Mouse (Mus musculus) limb, embryonic 14.5 days (tissue): ENCODE data around the gene Snap91. TPM values are rescaled to one million over a fixed set of nuclear protein-coding genes. Genes with fewer than 3 reads are reported as not detected.
A peak's percentile ranks its signal among the peaks of the same experiment; 100 is the strongest.

Experiments used
- ATAC-seq: fragments of 200-750 bp; cut with Nextera tagmentation; 2 replicates; pipeline ENCODE4 v1.8.0; 2017; ENCODE audit warnings: low read depth, moderate number of reproducible peaks, moderate TSS enrichment; ENCODE audit not compliant: low FRiP score
- DNase-seq: peaks from one replicate; pipeline ENCODE4 v3.0.0-alpha.2; 2015; ENCODE audit warnings: low spot score
- H3K27ac ChIP-seq: fragments of 300-500 bp; sonication (generic); replicated peaks from 2 replicates; pipeline ENCODE4 v1.5.1; 2014; ENCODE audit warnings: low read depth, mild to moderate bottlenecking, low read length, moderate library complexity, mixed read lengths
- H3K27me3 ChIP-seq: fragments of 300-500 bp; sonication (generic); 2 replicates; pipeline ENCODE4 v1.6.1; 2014; ENCODE audit warnings: low read length, mixed read lengths; ENCODE audit not compliant: control insufficient read depth, insufficient read depth
- H3K36me3 ChIP-seq: fragments of 300-500 bp; sonication (generic); 2 replicates; pipeline ENCODE4 v1.6.1; 2014; ENCODE audit warnings: mild to moderate bottlenecking, low read length, moderate library complexity, mixed read lengths; ENCODE audit not compliant: control insufficient read depth, insufficient read depth
- H3K4me1 ChIP-seq: fragments of 300-500 bp; sonication (generic); 2 replicates; pipeline ENCODE4 v1.6.1; 2014; ENCODE audit warnings: antibody characterized with exemption, low read length, mixed read lengths; ENCODE audit not compliant: control insufficient read depth, insufficient read depth
- H3K4me2 ChIP-seq: fragments of 300-500 bp; sonication (generic); replicated peaks from 2 replicates; pipeline ENCODE4 v1.6.1; 2014; ENCODE audit warnings: low read depth, mild to moderate bottlenecking, low read length, moderate library complexity; ENCODE audit not compliant: severe bottlenecking
- H3K4me3 ChIP-seq: fragments of 300-500 bp; sonication (generic); replicated peaks from 2 replicates; pipeline ENCODE4 v1.5.1; 2014; ENCODE audit warnings: low read length
- H3K9ac ChIP-seq: fragments of 300-500 bp; sonication (generic); 2 replicates; pipeline ENCODE4 v1.6.1; 2014; ENCODE audit warnings: mild to moderate bottlenecking, low read depth, low read length, moderate library complexity; ENCODE audit not compliant: severe bottlenecking
- H3K9me3 ChIP-seq: fragments of 300-500 bp; sonication (generic); 2 replicates; pipeline ENCODE4 v1.6.1; 2016; ENCODE audit warnings: low read length; ENCODE audit not compliant: control insufficient read depth
- POLR2A ChIP-seq: fragments of 200-500 bp; IDR thresholded peaks from 2 replicates; pipeline ENCODE4 v1.8.0; 2012; ENCODE audit warnings: inconsistent platforms, mild to moderate bottlenecking, moderate library complexity, borderline replicate concordance; ENCODE audit not compliant: insufficient read depth, insufficient read length; ENCODE audit errors: extremely low read depth
- WGBS: fragments of 180-500 bp; shearing (Covaris S2); extraction: QIAGEN DNeasy Blood & Tissue Kit; methylation state at CpG from one replicate; pipeline ENCODE4 v1.1.7; 2014; 5-methylcytosine and 5-hydroxymethylcytosine counted together
- polyA plus RNA-seq, 2 experiments: library from polyadenylated mRNA; depleted of rRNA in 1 of 2; stranded (reverse) in 1 of 2; unstranded in 1 of 2; fragments of >200 nt; fragmentation: Nextera tagmentation in 1 of 2; extraction: Ambion mirVana in 1 of 2; gene quantifications; 2 replicates each; pipeline versions ENCODE4 v1.2.1 to v1.2.3; 2012 to 2014

Gene Snap91
- polyA plus RNA-seq, 2 experiments = 5.5 to 9.3 TPM

DNA sequence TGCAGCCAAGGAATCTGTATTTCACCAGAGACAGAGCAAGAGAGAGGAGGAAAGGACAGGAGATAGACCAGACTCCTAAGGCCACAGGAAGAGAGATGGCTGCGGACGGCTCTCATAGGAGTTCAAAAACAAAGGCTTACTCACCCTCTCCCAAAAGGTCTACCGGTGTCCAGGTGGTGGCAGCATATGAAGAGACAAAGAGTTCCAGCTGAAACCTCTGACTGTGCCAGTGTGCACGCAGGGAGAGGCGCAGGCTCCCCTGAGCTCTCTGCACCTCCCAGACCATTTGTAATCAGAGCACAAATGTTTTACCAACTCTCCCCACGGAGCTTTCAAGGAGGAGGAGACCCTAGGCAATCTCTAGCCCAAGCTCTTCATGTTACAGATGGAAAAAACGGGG is 81.8 kb downstream of the Snap91 start:
- 27% methylated on average over 7 of the region's 7 CpGs for WGBS
- Histone ChIP-seq H3K9ac (peak overlapping the region; percentile 7; the same call in 1 of the 2 replicates), H3K27me3 (no peaks in the 10 kb centered on the region), H3K4me2 (no peak overlapping the region), H3K9me3 (no peaks in the 10 kb centered on the region), H3K36me3 (no peaks in the 10 kb centered on the region), H3K27ac (no peak overlapping the region), H3K4me1 (peaks cover 6% of the 10 kb centered on the region; the same call in 1 of the 2 replicates), H3K4me3 (no peak overlapping the region)
- TF ChIP-seq POLR2A = no peak
- DNase-seq (no peak), ATAC-seq (no peak)

DNA sequence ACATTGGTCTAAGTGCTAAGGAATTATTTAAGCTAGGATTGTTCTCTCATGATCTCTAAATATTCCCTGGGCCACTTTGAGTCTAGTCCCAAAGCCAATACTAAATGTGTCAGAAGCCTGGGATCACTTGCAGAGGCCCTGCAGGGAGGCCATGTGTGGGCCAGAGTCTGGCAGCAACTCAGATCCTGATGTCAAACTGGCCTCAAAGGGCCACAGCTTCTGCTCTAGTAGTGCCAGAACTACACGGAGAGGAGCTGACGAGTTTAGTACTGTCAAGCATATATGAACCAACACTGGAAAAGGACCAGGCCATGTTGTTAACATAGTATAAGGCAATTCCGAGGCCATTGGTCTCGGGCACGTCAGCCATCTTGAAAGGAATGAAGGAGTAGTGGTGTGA is 82.3 kb downstream of the Snap91 start:
- ATAC-seq = no peak
- TF ChIP-seq POLR2A = no peak
- H3K27ac ChIP-seq = no peak overlapping the region

DNA sequence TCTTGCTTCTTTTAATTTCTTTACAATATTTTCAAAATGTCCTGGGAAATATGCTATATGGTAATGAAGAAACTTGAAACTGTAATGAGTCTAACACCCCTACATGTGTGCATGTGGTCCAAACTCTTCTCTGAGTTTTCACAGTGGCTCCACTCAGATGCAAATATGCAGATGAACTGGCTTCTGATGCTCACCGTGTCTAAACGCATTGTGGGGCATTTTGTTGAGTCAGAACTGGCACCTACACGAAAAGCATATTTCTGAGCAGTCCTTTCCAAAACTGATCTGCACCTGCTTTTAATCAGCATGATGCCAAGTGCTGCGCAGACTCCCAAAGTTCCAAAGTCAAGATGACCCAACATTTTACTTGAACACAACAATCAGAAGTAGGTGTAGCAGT is 82.9 kb downstream of the Snap91 start:
- ATAC-seq = no peak
- Histone ChIP-seq H3K27ac (no peak overlapping the region), H3K9me3 (no peaks in the 10 kb centered on the region), H3K4me2 (no peak overlapping the region), H3K36me3 (no peaks in the 10 kb centered on the region), H3K27me3 (no peaks in the 10 kb centered on the region), H3K9ac (no peak overlapping the region), H3K4me3 (no peak overlapping the region), H3K4me1 (peaks cover 6% of the 10 kb centered on the region; the same call in 1 of the 2 replicates)
- no peak for DNase-seq
- no peak for TF ChIP-seq POLR2A
- WGBS = 79% methylated on average over 4 of the region's 4 CpGs

More for the DNA sequence above, 82.3 kb downstream of the Snap91 start:
- H3K9me3 ChIP-seq = no peaks in the 10 kb centered on the region
- H3K4me1 ChIP-seq = peaks cover 6% of the 10 kb centered on the region; the same call in 1 of the 2 replicates
- H3K4me2 ChIP-seq = no peak overlapping the region
- H3K4me3 ChIP-seq = no peak overlapping the region
- no peak for DNase-seq
- no peaks in the 10 kb centered on the region for H3K27me3 ChIP-seq
- WGBS = 78% methylated on average over 5 of the region's 5 CpGs
- H3K36me3 ChIP-seq = no peaks in the 10 kb centered on the region
- no peak overlapping the region for H3K9ac ChIP-seq

DNA sequence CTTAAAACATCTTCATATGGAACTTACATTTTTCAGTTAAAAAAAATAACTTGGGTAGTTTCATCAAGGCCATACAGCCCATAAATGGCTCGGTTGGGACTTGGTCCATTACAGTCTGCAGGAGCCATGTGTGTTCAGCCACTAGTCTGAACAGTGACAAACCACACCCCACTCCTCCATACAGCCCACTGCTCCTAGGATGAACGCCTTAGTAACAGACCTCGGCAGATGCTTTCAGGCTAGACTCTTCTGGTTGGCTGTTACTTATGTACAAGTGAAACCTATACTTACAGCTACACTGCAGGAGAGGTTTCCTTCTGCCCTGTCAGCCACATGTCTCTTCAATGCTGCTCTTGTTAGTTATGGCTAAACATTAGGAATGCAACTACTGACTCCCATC is 85.2 kb downstream of the Snap91 start:
- Histone ChIP-seq H3K9me3 (no peaks in the 10 kb centered on the region), H3K4me2 (no peak overlapping the region), H3K27ac (no peak overlapping the region), H3K4me1 (peaks cover 6% of the 10 kb centered on the region; the same call in 1 of the 2 replicates), H3K27me3 (no peaks in the 10 kb centered on the region), H3K36me3 (no peaks in the 10 kb centered on the region), H3K9ac (no peak overlapping the region), H3K4me3 (no peak overlapping the region)
- no peak for ATAC-seq
- DNase-seq = no peak
- no peak for TF ChIP-seq POLR2A
- WGBS = 37% methylated on average over 3 of the region's 3 CpGs

DNA sequence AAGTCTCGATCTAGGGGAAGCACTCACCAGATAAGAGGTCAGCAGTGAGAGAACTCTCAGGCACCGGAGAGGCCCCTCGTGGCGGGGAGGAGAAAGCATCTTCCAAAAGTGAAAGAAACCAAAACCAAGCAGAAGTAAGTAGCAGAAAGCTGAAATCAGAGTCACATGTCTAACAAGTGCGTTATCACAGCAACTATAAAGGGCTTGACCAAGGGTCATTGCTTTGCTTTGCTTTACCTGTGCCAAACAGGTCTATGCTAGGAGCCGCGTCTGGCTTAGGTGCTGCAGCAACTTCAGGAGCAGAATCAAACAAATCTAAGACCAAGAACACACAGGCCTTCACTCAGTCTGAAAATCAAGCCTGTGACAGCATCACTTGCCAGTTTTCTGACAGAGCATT is 88.5 kb downstream of the Snap91 start:
- Histone ChIP-seq H3K4me1 (no peaks in the 10 kb centered on the region), H3K9ac (no peak overlapping the region), H3K27ac (no peak overlapping the region), H3K4me3 (no peak overlapping the region), H3K27me3 (no peaks in the 10 kb centered on the region), H3K36me3 (no peaks in the 10 kb centered on the region), H3K9me3 (no peaks in the 10 kb centered on the region), H3K4me2 (no peak overlapping the region)
- no peak for ATAC-seq
- no peak for DNase-seq
- TF ChIP-seq POLR2A = no peak
- WGBS = 82% methylated on average over 7 of the region's 7 CpGs

- no peak for DNase-seq
- Histone ChIP-seq H3K4me3 (no peak overlapping the region), H3K4me1 (no peaks in the 10 kb centered on the region), H3K4me2 (no peak overlapping the region), H3K27ac (no peak overlapping the region), H3K9me3 (no peaks in the 10 kb centered on the region), H3K36me3 (no peaks in the 10 kb centered on the region), H3K27me3 (no peaks in the 10 kb centered on the region), H3K9ac (no peak overlapping the region)
- no peak for ATAC-seq
- WGBS = 84% methylated on average over 6 of the region's 6 CpGs
- no peak for TF ChIP-seq POLR2A
Measured at GRCm38 (mm10) chr9:86789186-86789585, 91.3 kb downstream of the Snap91 start.
